Mouse (Mus musculus) kidney, embryonic 16.5 days (tissue): ENCODE data around the gene Tm4sf5. TPM values are rescaled to one million over a fixed set of nuclear protein-coding genes. Genes with fewer than 3 reads are reported as not detected.

ENCODE experiments used
- polyA plus RNA-seq: library from polyadenylated mRNA; unstranded; fragments of >200 nt; fragmentation: Nextera tagmentation; extraction: Ambion mirVana; gene quantifications from 2 replicates; pipeline ENCODE4 v1.2.1, GENCODE M21; 2015

The Tm4sf5 gene
- polyA plus RNA-seq, 1 experiment from 2014 or later, result 0.80 TPM

Other genes with a start within 250 kb of the Tm4sf5 start
- 6.5 and 6.9 TPM in 2 replicates for gene Alox12, start 249.9 kb upstream of the Tm4sf5 start, polyA plus RNA-seq
- 0.07 and 0.09 TPM in 2 replicates for gene Alox12e, start 182.6 kb upstream of the Tm4sf5 start, polyA plus RNA-seq
- gene Alox15, start 153.2 kb upstream of the Tm4sf5 start, polyA plus RNA-seq, result 2.0 TPM in 2 replicates
- 40.3 and 41.9 TPM in 2 replicates for gene Pelp1, start 95.2 kb upstream of the Tm4sf5 start, polyA plus RNA-seq
- gene Arrb2, start 72.6 kb upstream of the Tm4sf5 start, polyA plus RNA-seq, result 15.3 and 19.0 TPM in 2 replicates
- 43.9 and 46.3 TPM in 2 replicates for gene Med11, start 53.3 kb upstream of the Tm4sf5 start, polyA plus RNA-seq
- 1.4 and 1.5 TPM in 2 replicates for gene Zmynd15, start 45.8 kb upstream of the Tm4sf5 start, polyA plus RNA-seq
- gene Cxcl16, start 45.3 kb upstream of the Tm4sf5 start, polyA plus RNA-seq, result 9.1 and 9.7 TPM in 2 replicates
- 0.37 and 0.50 TPM in 2 replicates for gene Vmo1, start 9.4 kb downstream of the Tm4sf5 start, polyA plus RNA-seq
- gene Gltpd2, start 14.0 kb downstream of the Tm4sf5 start, polyA plus RNA-seq, result 0.51 and 0.62 TPM in 2 replicates
- 789 and 872 TPM in 2 replicates for gene Psmb6, start 20.1 kb downstream of the Tm4sf5 start, polyA plus RNA-seq
- gene Gm40193, start 27.7 kb downstream of the Tm4sf5 start, polyA plus RNA-seq, result not detected in 2 replicates
- 8.5 and 8.8 TPM in 2 replicates for gene Pld2, start 34.8 kb downstream of the Tm4sf5 start, polyA plus RNA-seq
- gene Mink1, start 57.6 kb downstream of the Tm4sf5 start, polyA plus RNA-seq, result 15.9 and 17.4 TPM in 2 replicates
- not detected in 2 replicates for gene 4930544D05Rik, start 110.6 kb downstream of the Tm4sf5 start, polyA plus RNA-seq
- gene Chrne, start 114.0 kb downstream of the Tm4sf5 start, polyA plus RNA-seq, result 0.19 TPM in 1 of 2 replicates, not detected in the other
- gene Gp1ba, start 133.9 kb downstream of the Tm4sf5 start, polyA plus RNA-seq, result 0.11 and 0.21 TPM in 2 replicates
- 130 and 137 TPM in 2 replicates for gene Rnf167, start 142.0 kb downstream of the Tm4sf5 start, polyA plus RNA-seq
- gene Slc25a11, start 142.2 kb downstream of the Tm4sf5 start, polyA plus RNA-seq, result 229 and 235 TPM in 2 replicates
- gene Pfn1, start 149.4 kb downstream of the Tm4sf5 start, polyA plus RNA-seq, result 1,671 and 1,948 TPM in 2 replicates
- 23.1 and 28.0 TPM in 2 replicates for gene Eno3, start 152.0 kb downstream of the Tm4sf5 start, polyA plus RNA-seq
- gene Spag7, start 164.2 kb downstream of the Tm4sf5 start, polyA plus RNA-seq, result 206 and 209 TPM in 2 replicates
- gene Camta2, start 182.9 kb downstream of the Tm4sf5 start, polyA plus RNA-seq, result 12.7 and 17.0 TPM in 2 replicates
- 1.3 and 1.6 TPM in 2 replicates for gene Inca1, start 194.9 kb downstream of the Tm4sf5 start, polyA plus RNA-seq
- 2.5 and 3.5 TPM in 2 replicates for gene Kif1c, start 195.3 kb downstream of the Tm4sf5 start, polyA plus RNA-seq